Mouse (Mus musculus) liver, postnatal 0 days (tissue): ENCODE data around the gene Tex101.

Experiments
- CTCF ChIP-seq: sonication (generic); IDR thresholded peaks from 2 replicates; pipeline ENCODE4 v1.5.1; 2016; ENCODE audit warnings: antibody characterized with exemption, low read depth
- EP300 ChIP-seq: IDR thresholded peaks from 2 replicates; pipeline ENCODE4 v1.6.1; 2016; ENCODE audit warnings: antibody characterized with exemption, low read depth, mild to moderate bottlenecking

- TF ChIP-seq EP300 (no peak), CTCF (no peak)
Measured at GRCm38 (mm10) chr7:24708832-24709292, 32.4 kb upstream of the Tex101 start, which contains the start of gene BC049730.
